Mouse (Mus musculus): ENCODE data around the gene Pdlim7. TPM values are rescaled to one million over a fixed set of nuclear protein-coding genes. Genes with fewer than 3 reads are reported as not detected.

Gene Pdlim7
- total RNA-seq, 2 experiments from 2014 or later: 5.9 to 13.0 TPM

- peak; percentile 29 for ATAC-seq (replicated peaks; ENCODE audit: poor library complexity)
These were observed 26.4 kb downstream of the Pdlim7 start for GRCm38 (mm10) chr13:55486916-55487577.

- ATAC-seq (replicated peaks; ENCODE audit: poor library complexity): no peak
These were observed 27.3 kb downstream of the Pdlim7 start for GRCm38 (mm10) chr13:55486029-55486794.

- ATAC-seq (replicated peaks; ENCODE audit: poor library complexity): no peak
These were observed 28.9 kb downstream of the Pdlim7 start for GRCm38 (mm10) chr13:55484520-55485088.

- ATAC-seq (replicated peaks; ENCODE audit: poor library complexity): no peak
These were observed 29.9 kb downstream of the Pdlim7 start for GRCm38 (mm10) chr13:55483593-55483992.

GRCm38 (mm10) chr13:55483071-55483470, 30.4 kb downstream of the Pdlim7 start:
- no peak for ATAC-seq (replicated peaks; ENCODE audit: poor library complexity)

GRCm38 (mm10) chr13:55482542-55482941, 30.9 kb downstream of the Pdlim7 start:
- ATAC-seq (replicated peaks; ENCODE audit: poor library complexity): no peak

GRCm38 (mm10) chr13:55479929-55480328, 33.5 kb downstream of the Pdlim7 start:
- no peak for ATAC-seq (replicated peaks; ENCODE audit: poor library complexity)

- peak; percentile 73 for ATAC-seq (replicated peaks; ENCODE audit: poor library complexity)
These were observed 34.5 kb downstream of the Pdlim7 start for GRCm38 (mm10) chr13:55479008-55479407.

- ATAC-seq (replicated peaks; ENCODE audit: poor library complexity): 0 out of 2 replicates have a peak, but pooled peaks have one; percentile 35
These were observed 35.4 kb downstream of the Pdlim7 start for GRCm38 (mm10) chr13:55478036-55478435.

GRCm38 (mm10) chr13:55477492-55477891, 36.0 kb downstream of the Pdlim7 start:
- ATAC-seq (replicated peaks; ENCODE audit: poor library complexity): no peak

GRCm38 (mm10) chr13:55476256-55476655, 37.2 kb downstream of the Pdlim7 start:
- ATAC-seq (replicated peaks; ENCODE audit: poor library complexity): no peak

GRCm38 (mm10) chr13:55475750-55476149, 37.7 kb downstream of the Pdlim7 start:
- ATAC-seq (replicated peaks; ENCODE audit: poor library complexity): no peak

- ATAC-seq (replicated peaks; ENCODE audit: poor library complexity): no peak
These were observed 38.8 kb downstream of the Pdlim7 start for GRCm38 (mm10) chr13:55474621-55475069.

GRCm38 (mm10) chr13:55473961-55474360, 39.5 kb downstream of the Pdlim7 start:
- ATAC-seq (replicated peaks; ENCODE audit: poor library complexity): no peak

- no peak for ATAC-seq (replicated peaks; ENCODE audit: poor library complexity)
These were observed 40.2 kb downstream of the Pdlim7 start for GRCm38 (mm10) chr13:55473076-55473831.

GRCm38 (mm10) chr13:55472132-55473022, 41.1 kb downstream of the Pdlim7 start:
- ATAC-seq (replicated peaks; ENCODE audit: poor library complexity): peak; percentile 12; the same call in 1 of the 2 replicates

- ATAC-seq (replicated peaks; ENCODE audit: poor library complexity): no peak
These were observed 41.7 kb downstream of the Pdlim7 start for GRCm38 (mm10) chr13:55471819-55472131.

GRCm38 (mm10) chr13:55471156-55471818, 42.2 kb downstream of the Pdlim7 start:
- peak; percentile 59 for ATAC-seq (replicated peaks; ENCODE audit: poor library complexity)

GRCm38 (mm10) chr13:55470372-55470771, 43.1 kb downstream of the Pdlim7 start:
- ATAC-seq (replicated peaks; ENCODE audit: poor library complexity): no peak
